In the genomic region with DNA sequence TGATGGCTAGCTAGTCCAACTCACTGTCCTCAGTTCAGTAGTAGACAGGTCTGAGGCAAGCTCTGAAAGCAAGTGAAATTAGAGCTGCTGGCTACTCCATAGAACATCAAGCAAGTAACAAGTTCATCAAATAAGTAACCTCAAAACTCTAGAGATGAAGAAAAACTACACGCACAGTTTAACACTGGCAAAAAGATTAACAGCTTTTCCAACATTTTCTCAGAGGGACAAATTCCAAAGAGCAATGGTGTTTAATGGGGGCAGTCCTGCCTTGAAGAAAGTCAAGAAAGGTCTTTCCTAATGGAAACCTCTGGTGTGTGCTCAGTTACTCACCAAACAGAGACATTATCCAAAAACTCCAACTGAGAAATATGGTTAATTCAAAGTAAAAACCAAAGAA, we compare ENCODE assay signal across 23 mouse cellular contexts. TPM values are rescaled to one million over a fixed set of nuclear protein-coding genes. Genes with fewer than 3 reads are reported as not detected.
"Had no signal": no experiment of that assay in that cellular context is flagged by ENCODE, and none has a peak within 500 bp of the region (broad histone marks: within the 10 kb centered on the region; RNA-seq: fewer than 3 reads in every experiment).

No protein-coding gene starts in this region.

- H3K4me1 ChIP-seq: midbrain, embryonic 10.5 days; midbrain, embryonic 13.5 days; neural tube, embryonic 13.5 days; neural tube, embryonic 15.5 days had no signal

- ATAC-seq: midbrain, embryonic 13.5 days; midbrain, embryonic 16.5 days had no signal

- H3K9ac ChIP-seq: lung, embryonic 14.5 days; midbrain, embryonic 13.5 days; neural tube, embryonic 13.5 days; neural tube, embryonic 15.5 days had no signal

- H3K4me2 ChIP-seq: lung, embryonic 14.5 days; midbrain, embryonic 13.5 days; neural tube, embryonic 13.5 days; neural tube, embryonic 15.5 days had no signal

- H3K9me3 ChIP-seq: midbrain, embryonic 10.5 days; midbrain, embryonic 13.5 days; neural tube, embryonic 13.5 days; neural tube, embryonic 15.5 days had no signal

- H3K4me3 ChIP-seq: midbrain, embryonic 10.5 days; midbrain, embryonic 13.5 days; myocyte; neural tube, embryonic 13.5 days; neural tube, embryonic 15.5 days had no signal

- H3K27ac ChIP-seq: midbrain, embryonic 10.5 days; midbrain, embryonic 13.5 days; neural tube, embryonic 13.5 days; neural tube, embryonic 15.5 days had no signal

- DNase-seq: lung, adult 18-20 months; lung, embryonic 14.5 days; lung, postnatal 10 days; lung, postnatal 4 days; retina, postnatal 1 day; right cerebral cortex, adult 18-20 months; right cerebral cortex, postnatal 25 days; right cerebral cortex, postnatal 4 days; spleen, adult 18-20 months; thymus, adult 18-20 months; thymus, postnatal 14 days; thymus, postnatal 36 days had no signal

- H3K27me3 ChIP-seq: midbrain, embryonic 13.5 days; neural tube, embryonic 13.5 days; neural tube, embryonic 15.5 days had no signal

RNA-seq across cellular contexts. Expression of a gene that starts 36.0 kb away (rescaled TPM):
- polyA plus RNA-seq: liver, embryonic 16.5 days; lung, embryonic 14.5 days; lung, embryonic 16.5 days; midbrain, embryonic 10.5 days; myocyte; neural tube, embryonic 11.5 days; stomach, embryonic 14.5 days; stomach, embryonic 16.5 days had no signal
